Mouse (Mus musculus) midbrain, postnatal 0 days (tissue): ENCODE results near the gene Osbpl6. TPM values are rescaled to one million over a fixed set of nuclear protein-coding genes. Genes with fewer than 3 reads are reported as not detected.

ENCODE experiments used
- ATAC-seq: fragments of 200-750 bp; cut with Nextera tagmentation; 2 replicates; pipeline ENCODE4 v1.8.0; 2017; ENCODE audit warnings: moderate number of reproducible peaks, mild to moderate bottlenecking, moderate TSS enrichment, moderate library complexity; ENCODE audit not compliant: low FRiP score
- DNase-seq: peaks from one replicate; pipeline ENCODE4 v3.0.0-alpha.2; 2015; ENCODE audit warnings: low spot score
- H3K27ac ChIP-seq: fragments of 300-500 bp; sonication (generic); 2 replicates; pipeline ENCODE4 v1.5.1; 2014; ENCODE audit warnings: low read depth, mild to moderate bottlenecking, low read length, mixed read lengths
- H3K27me3 ChIP-seq: fragments of 300-500 bp; sonication (generic); 2 replicates; pipeline ENCODE4 v1.6.1; 2014; ENCODE audit warnings: low read length, control low read depth, mixed read lengths; ENCODE audit not compliant: insufficient read depth
- H3K36me3 ChIP-seq: fragments of 300-500 bp; sonication (generic); 2 replicates; pipeline ENCODE4 v1.6.1; 2014; ENCODE audit warnings: low read length, control low read depth, mixed read lengths; ENCODE audit not compliant: insufficient read depth
- H3K4me1 ChIP-seq: fragments of 300-500 bp; sonication (generic); 2 replicates; pipeline ENCODE4 v1.6.1; 2014; ENCODE audit warnings: mild to moderate bottlenecking, control low read depth, antibody characterized with exemption, low read length, mixed read lengths; ENCODE audit not compliant: insufficient read depth
- H3K4me2 ChIP-seq: fragments of 300-500 bp; sonication (generic); 2 replicates; pipeline ENCODE4 v1.6.1; 2014; ENCODE audit warnings: low read depth, mild to moderate bottlenecking, low read length, mixed read lengths; ENCODE audit not compliant: poor library complexity, severe bottlenecking
- H3K4me3 ChIP-seq: fragments of 300-500 bp; sonication (generic); 2 replicates; pipeline ENCODE4 v1.5.1; 2014; ENCODE audit warnings: low read depth, mild to moderate bottlenecking, low read length, moderate library complexity
- H3K9ac ChIP-seq: fragments of 300-500 bp; sonication (generic); replicated peaks from 2 replicates; pipeline ENCODE4 v1.6.1; 2014; ENCODE audit warnings: mild to moderate bottlenecking, low read length, moderate library complexity, mixed read lengths; ENCODE audit not compliant: poor library complexity, severe bottlenecking
- H3K9me3 ChIP-seq: fragments of 300-500 bp; sonication (generic); 2 replicates; pipeline ENCODE4 v1.6.1; 2016; ENCODE audit warnings: low read length, control low read depth
- CTCF ChIP-seq: IDR thresholded peaks from 2 replicates; pipeline ENCODE4 v1.5.1; 2016; ENCODE audit warnings: antibody characterized with exemption, mild to moderate bottlenecking
- WGBS: fragments of 180-500 bp; shearing (Covaris S2); extraction: QIAGEN DNeasy Blood & Tissue Kit; methylation state at CpG from one replicate; pipeline ENCODE4 v1.1.7; 2014; 5-methylcytosine and 5-hydroxymethylcytosine counted together
- polyA plus RNA-seq: library from polyadenylated mRNA; unstranded; fragments of >200 nt; fragmentation: Nextera tagmentation; extraction: Ambion mirVana; gene quantifications from 2 replicates; pipeline ENCODE4 v1.2.1, GENCODE M21; 2015
- total RNA-seq: library from RNA; depleted of rRNA; stranded (reverse); fragments of >200 nt; gene quantifications from 2 replicates; pipeline ENCODE4 v1.2.3, GENCODE M21; 2014

The Osbpl6 gene
- total and polyA plus RNA-seq, 2 experiments from 2014 or later = 17.0 to 26.7 TPM

GRCm38 (mm10) chr2:76378646-76379045 lies 27.7 kb upstream of the Osbpl6 start:
- Histone ChIP-seq H3K4me2 (no peak overlapping the region), H3K27ac (no peak overlapping the region), H3K4me3 (no peak overlapping the region), H3K9ac (no peak overlapping the region), H3K27me3 (no peaks in the 10 kb centered on the region), H3K36me3 (peaks cover 60% of the 10 kb centered on the region), H3K9me3 (no peaks in the 10 kb centered on the region), H3K4me1 (no peaks in the 10 kb centered on the region)
- ATAC-seq (no peak), DNase-seq (no peak)
- no peak for TF ChIP-seq CTCF
- WGBS = 96% methylated on average over 19 of the region's 19 CpGs

- Histone ChIP-seq H3K4me3 (no peak overlapping the region), H3K27ac (no peak overlapping the region), H3K9me3 (no peaks in the 10 kb centered on the region), H3K4me2 (no peak overlapping the region), H3K4me1 (no peaks in the 10 kb centered on the region), H3K36me3 (peaks cover 18% of the 10 kb centered on the region), H3K27me3 (no peaks in the 10 kb centered on the region), H3K9ac (no peak overlapping the region)
- ATAC-seq = no peak
- TF ChIP-seq CTCF = no peak
- no peak for DNase-seq
These were observed 19.8 kb upstream of the Osbpl6 start for GRCm38 (mm10) chr2:76386531-76386930.

DNA sequence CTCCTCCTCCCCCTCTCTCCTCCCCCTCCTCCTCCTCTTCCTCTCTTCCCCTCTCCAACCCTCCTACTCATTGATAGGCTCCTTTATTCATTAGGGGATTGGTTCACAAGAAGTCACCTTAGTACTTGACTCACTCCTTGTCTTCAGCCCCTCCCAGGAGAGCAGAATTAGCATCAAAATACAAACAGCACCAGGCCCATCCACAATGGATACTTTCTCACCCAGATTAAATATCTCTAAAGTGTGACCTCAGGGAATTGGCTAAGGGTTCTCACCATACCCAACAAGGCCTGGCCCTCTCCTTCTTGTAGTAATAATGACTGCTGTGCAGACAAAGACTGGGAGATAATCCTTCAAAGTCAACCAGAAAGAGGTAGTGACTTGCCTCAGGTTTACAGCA lies 6.1 kb upstream of the Osbpl6 start:
- H3K27me3 ChIP-seq = no peaks in the 10 kb centered on the region
- TF ChIP-seq CTCF = no peak
- ATAC-seq = no peak
- no peak overlapping the region for H3K4me2 ChIP-seq
- no peak overlapping the region for H3K9ac ChIP-seq
- H3K27ac ChIP-seq = no peak overlapping the region
- H3K4me1 ChIP-seq = no peaks in the 10 kb centered on the region
- H3K36me3 ChIP-seq = no peaks in the 10 kb centered on the region
- no peak overlapping the region for H3K4me3 ChIP-seq
- no peaks in the 10 kb centered on the region for H3K9me3 ChIP-seq
- no peak for DNase-seq

DNA sequence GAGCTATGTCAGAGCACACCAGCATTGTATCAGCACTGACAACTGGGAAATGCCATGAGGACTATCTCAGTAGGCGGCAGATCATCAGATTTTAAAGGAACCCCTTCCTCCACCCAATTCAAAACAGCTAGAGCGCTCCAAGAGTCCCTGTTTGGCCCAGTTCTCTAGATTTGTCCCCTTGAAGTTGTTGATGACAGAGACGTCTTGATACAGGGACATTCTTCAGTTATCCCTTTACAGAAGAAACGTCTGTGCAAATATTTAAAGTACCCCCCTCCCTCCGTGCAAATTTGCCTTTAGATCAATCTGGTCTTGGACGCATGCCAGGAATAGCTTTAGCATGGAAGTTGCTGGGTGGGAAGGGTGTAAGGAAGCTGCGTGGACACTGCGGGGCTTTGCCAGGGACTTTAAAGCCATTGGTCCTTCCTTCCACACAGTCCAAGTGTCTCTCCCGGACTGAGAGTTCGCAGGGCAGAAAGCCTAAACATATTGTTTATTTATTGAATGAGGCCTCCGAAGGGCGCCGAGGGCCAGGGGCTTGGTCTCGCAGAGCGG lies 635 bp upstream of the Osbpl6 start:
- peak overlapping the region; percentile 96 for H3K4me3 ChIP-seq
- H3K9ac ChIP-seq = peak overlapping the region; percentile 96
- peak overlapping the region; percentile 95 for H3K27ac ChIP-seq
- H3K4me2 ChIP-seq = peak overlapping the region; percentile 83
- DNase-seq (peak; percentile 57), ATAC-seq (peak; percentile 54)
- H3K9me3 ChIP-seq = no peaks in the 10 kb centered on the region
- 2% methylated on average over 15 of the region's 15 CpGs for WGBS
- peaks cover 4% of the 10 kb centered on the region for H3K4me1 ChIP-seq
- no peaks in the 10 kb centered on the region for H3K36me3 ChIP-seq
- H3K27me3 ChIP-seq = no peaks in the 10 kb centered on the region
- TF ChIP-seq CTCF = no peak

DNA sequence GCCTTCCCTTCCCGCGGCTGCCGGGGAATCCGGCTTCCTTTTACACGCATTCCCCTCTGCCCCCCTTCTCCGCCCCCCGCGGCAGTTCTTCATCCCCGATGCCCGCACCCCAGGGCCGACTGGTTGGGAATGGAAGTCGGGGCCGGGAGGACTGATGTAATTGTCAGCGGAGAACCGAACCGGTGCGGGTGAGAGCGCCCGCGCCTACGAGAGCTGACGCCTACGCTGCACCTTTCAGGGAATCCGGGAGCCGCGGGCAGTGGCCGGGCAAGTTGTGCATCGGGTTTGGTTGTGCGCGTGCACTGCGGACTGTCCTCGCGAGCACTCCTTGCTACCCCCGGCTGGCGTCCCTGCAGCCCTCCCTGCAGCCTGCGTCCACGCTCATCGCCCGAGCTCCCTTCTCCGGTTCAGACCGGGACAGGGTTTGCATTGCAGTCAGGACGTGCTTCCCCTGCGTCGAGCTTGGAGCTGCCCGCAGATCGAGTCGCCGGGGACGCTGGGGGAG lies 681 bp downstream of the Osbpl6 start:
- under 1% methylated on average over 42 of the region's 49 CpGs for WGBS
- peak; percentile 73 for DNase-seq
- Histone ChIP-seq H3K4me1 (peaks cover 4% of the 10 kb centered on the region), H3K9ac (peak overlapping the region; percentile 96), H3K9me3 (no peaks in the 10 kb centered on the region), H3K4me2 (peak overlapping the region; percentile 83), H3K36me3 (no peaks in the 10 kb centered on the region), H3K27me3 (no peaks in the 10 kb centered on the region), H3K27ac (peak overlapping the region; percentile 95), H3K4me3 (peak overlapping the region; percentile 96)
- peak; percentile 71 for ATAC-seq
- TF ChIP-seq CTCF = no peak

DNA sequence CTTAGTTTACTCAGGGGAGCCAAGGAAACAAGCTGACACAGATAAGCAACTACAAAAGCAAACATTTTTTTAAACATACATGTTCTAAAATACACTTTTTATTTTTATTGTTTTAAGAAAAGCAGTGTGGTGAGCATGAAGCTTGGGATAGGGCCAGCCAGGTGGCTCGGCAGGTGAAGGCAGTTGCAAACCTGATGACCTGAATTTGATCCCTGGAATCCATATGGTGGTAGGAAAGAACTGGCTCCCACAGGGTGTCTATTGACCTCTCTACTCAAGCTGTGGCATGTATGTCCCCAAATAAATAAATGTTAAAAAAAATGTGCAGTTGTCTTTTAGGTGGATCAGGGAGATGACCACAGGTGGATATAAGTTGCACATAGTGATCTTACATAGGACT lies 3.2 kb downstream of the Osbpl6 start:
- Histone ChIP-seq H3K9ac (no peak overlapping the region), H3K27ac (no peak overlapping the region), H3K9me3 (no peaks in the 10 kb centered on the region), H3K4me3 (no peak overlapping the region), H3K27me3 (no peaks in the 10 kb centered on the region), H3K4me1 (peaks cover 4% of the 10 kb centered on the region), H3K4me2 (no peak overlapping the region), H3K36me3 (no peaks in the 10 kb centered on the region)
- TF ChIP-seq CTCF = no peak
- DNase-seq = no peak
- WGBS = 86% methylated on average over 1 of the region's 1 CpGs
- no peak for ATAC-seq
